Mouse (Mus musculus) left cerebral cortex, postnatal 25 days (tissue): ENCODE measurements at regions not wholly inside any gene's neighbourhood (a gene's known extent, or its start where the extent isn't known, plus 50 kb on each side); places are given as distances from the start of the nearest gene placed in this dataset.
A peak's percentile ranks its signal among the peaks of the same experiment; 100 is the strongest.
"Not testable (repeated sequence)": the region's sequence is repeated elsewhere in the genome, so short reads cannot be mapped to it uniquely, and the experiment has no call there.

Source experiments
- DNase-seq, 2 experiments: peaks; one replicate each; pipeline ENCODE4 v3.0.0; 2022; ENCODE audit warnings: low spot score in 2 of 2, mixed read lengths in 1 of 2
- intact Hi-C: fragments of 180-260 bp; cut with DNase I; formaldehyde crosslinking; loops from one replicate; pipeline ENCODE4 v1.15.1; 2025

GRCm38 (mm10) chr16:9093593-9093992, 263.7 kb downstream of the 1810013L24Rik start:
- no peak for DNase-seq
- intact Hi-C loops, result no loop called here

- intact Hi-C loops, result no loop called here
- DNase-seq, result no peak
These were observed 264.3 kb downstream of the 1810013L24Rik start for GRCm38 (mm10) chr16:9094201-9094600.

- no peak for DNase-seq
- intact Hi-C loops, result no loop called here
These were observed 276.3 kb downstream of the 1810013L24Rik start for GRCm38 (mm10) chr16:9106211-9106610.

- intact Hi-C loops, DNase-seq: not testable (repeated sequence)
These were observed 276.8 kb downstream of the 1810013L24Rik start for GRCm38 (mm10) chr16:9106676-9107075.

GRCm38 (mm10) chr16:9113801-9114200, 283.9 kb downstream of the 1810013L24Rik start:
- no peak for DNase-seq
- intact Hi-C loops, result no loop called here

- DNase-seq, result no peak
- intact Hi-C loops, result no loop called here
These were observed 285.6 kb downstream of the 1810013L24Rik start for GRCm38 (mm10) chr16:9115548-9115947.

- DNase-seq, result no peak
- intact Hi-C loops, result no loop called here
These were observed 291.7 kb downstream of the 1810013L24Rik start for GRCm38 (mm10) chr16:9121581-9121980.

GRCm38 (mm10) chr16:9132113-9132512, 302.2 kb downstream of the 1810013L24Rik start:
- DNase-seq, result no peak
- intact Hi-C loops, result no loop called here

- DNase-seq, result no peak
- intact Hi-C loops, result no loop called here
These were observed 302.9 kb downstream of the 1810013L24Rik start for GRCm38 (mm10) chr16:9132778-9133177.

- intact Hi-C loops, result no loop called here
- no peak for DNase-seq
These were observed 305.5 kb downstream of the 1810013L24Rik start for GRCm38 (mm10) chr16:9135377-9135776.

- intact Hi-C loops, result no loop called here
- DNase-seq, result no peak
These were observed 308.8 kb downstream of the 1810013L24Rik start for GRCm38 (mm10) chr16:9138552-9139224.

GRCm38 (mm10) chr16:9139405-9139804, 309.5 kb downstream of the 1810013L24Rik start:
- no peak for DNase-seq
- intact Hi-C loops, result no loop called here

- intact Hi-C loops, result no loop called here
- DNase-seq, result no peak
These were observed 319.6 kb downstream of the 1810013L24Rik start for GRCm38 (mm10) chr16:9149209-9150135.

GRCm38 (mm10) chr16:9151936-9152335, 322.0 kb downstream of the 1810013L24Rik start:
- intact Hi-C loops, result no loop called here
- no peak for DNase-seq

- intact Hi-C loops, result no loop called here
- no peak for DNase-seq
These were observed 323.6 kb downstream of the 1810013L24Rik start for GRCm38 (mm10) chr16:9153501-9153900.

- intact Hi-C loops, result no loop called here
- peak in 1 of 2 experiments; percentile 4 for DNase-seq
These were observed 335.9 kb downstream of the 1810013L24Rik start for GRCm38 (mm10) chr16:9165763-9166310.

GRCm38 (mm10) chr16:9176402-9176801, 346.5 kb downstream of the 1810013L24Rik start:
- intact Hi-C loops, result no loop called here
- no peak for DNase-seq

GRCm38 (mm10) chr16:9195821-9196220, 365.9 kb downstream of the 1810013L24Rik start:
- intact Hi-C loops, result no loop called here
- no peak for DNase-seq

- intact Hi-C loops, result no loop called here
- peak; percentile 23 to 81 for DNase-seq
These were observed 369.1 kb downstream of the 1810013L24Rik start for GRCm38 (mm10) chr16:9198903-9199532.

- peak in 1 of 2 experiments; percentile 51 for DNase-seq
- intact Hi-C loops, result no loop called here
These were observed 378.7 kb downstream of the 1810013L24Rik start for GRCm38 (mm10) chr16:9208602-9209001.
